Mouse (Mus musculus): ENCODE data around the gene March6. TPM values are rescaled to one million over a fixed set of nuclear protein-coding genes. Genes with fewer than 3 reads are reported as not detected.

Gene March6
- polyA plus RNA-seq, 1 experiment from 2014 or later, result 41.3 TPM

DNA sequence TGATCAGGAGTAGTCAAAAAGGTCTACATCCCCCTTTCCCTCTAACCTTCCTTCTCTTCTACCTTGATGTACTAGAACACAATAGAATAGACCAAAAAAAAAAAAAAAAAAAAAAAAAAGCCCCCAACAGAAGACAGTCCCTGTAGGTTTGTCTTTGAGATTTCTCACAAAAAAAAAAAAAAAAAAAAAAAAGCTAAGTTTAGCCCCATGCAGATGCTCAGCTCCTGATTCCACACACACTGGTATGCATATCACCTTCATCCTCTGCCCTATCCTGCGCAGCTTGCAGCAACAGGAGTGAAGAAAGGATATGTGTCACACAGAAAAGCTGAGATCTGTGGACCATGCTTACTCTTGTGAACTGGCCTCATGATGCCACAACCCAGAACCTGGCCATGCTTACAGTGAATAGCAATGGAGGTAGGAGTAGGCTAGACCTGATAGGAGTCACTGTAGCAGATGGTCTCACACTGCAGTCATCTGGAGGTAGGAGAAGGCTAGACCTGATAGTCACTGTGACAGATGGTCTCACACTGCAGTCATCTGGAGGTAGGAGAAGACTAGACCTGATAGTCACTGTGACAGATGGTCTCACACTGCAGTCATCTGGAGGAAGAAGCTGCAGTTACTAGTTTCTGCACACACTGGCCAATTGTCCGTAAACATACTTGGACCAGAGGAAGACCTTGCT, 1.6 kb upstream of the March6 start:
- 94% methylated on average over 2 of the region's 2 CpGs for WGBS

DNA sequence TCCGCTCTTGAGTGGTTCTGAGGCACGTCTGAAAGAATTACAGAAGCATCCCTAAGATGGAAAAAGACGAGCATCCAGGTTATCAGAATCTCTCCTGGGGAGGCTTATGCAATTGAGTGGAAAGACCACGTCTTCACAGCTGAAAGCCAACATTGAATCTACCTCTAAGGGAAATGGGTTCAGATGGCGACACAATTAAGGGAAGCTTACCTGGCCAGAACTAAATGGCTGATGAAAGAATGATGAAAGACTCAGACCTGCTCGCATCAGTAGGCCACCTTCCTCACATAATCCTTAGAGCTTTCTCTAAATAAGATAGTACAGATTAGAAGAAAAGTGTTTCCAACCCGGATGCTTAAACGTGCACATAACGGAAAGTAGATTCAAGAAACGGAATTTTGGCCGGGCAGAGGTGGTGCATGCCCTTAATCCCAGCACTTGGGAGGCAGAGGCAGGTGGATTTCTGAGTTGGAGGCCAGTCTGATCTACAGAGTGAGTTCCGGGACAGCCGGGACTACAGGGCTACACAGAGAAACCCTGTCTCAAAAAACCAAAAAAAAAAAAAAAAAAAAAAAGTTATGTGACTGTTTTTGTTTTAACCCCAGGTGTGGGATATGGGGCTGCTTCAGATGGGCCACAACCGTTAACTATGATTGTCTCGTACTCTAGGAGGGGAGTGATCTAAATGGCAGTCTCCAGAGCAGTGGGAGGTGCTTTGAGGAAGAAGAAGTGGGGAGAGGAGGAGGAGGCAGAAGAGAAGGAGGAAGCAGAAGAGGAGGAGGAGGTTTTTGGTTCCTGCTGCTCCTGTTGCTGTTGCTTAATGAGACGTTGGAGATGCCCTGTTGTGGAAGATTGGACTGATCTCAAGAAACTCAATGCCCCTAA, 835 bp upstream of the March6 start:
- peak overlapping the region; percentile 99 for H3K9ac ChIP-seq
- H3K4me1 ChIP-seq (replicated peaks), result peaks cover 12% of the 10 kb centered on the region
- H3K27ac ChIP-seq (ENCODE audit: poor library complexity, severe bottlenecking), result peak overlapping the region; percentile 97
- 0 out of 2 replicates have a peak, but pooled peaks cover 4% of the 10 kb centered on the region for H3K36me3 ChIP-seq
- H3K27me3 ChIP-seq (replicated peaks), result no peaks in the 10 kb centered on the region
- ATAC-seq (ENCODE audit: insufficient number of reproducible peaks, low FRiP score), result no peak
- 20% methylated on average over 16 of the region's 16 CpGs for WGBS
- H3K4me3 ChIP-seq, result peak overlapping the region; percentile 98
- H3K9me3 ChIP-seq (replicated peaks), result no peaks in the 10 kb centered on the region; the same call in 1 of the 2 replicates
- H3K4me2 ChIP-seq, result peak overlapping the region; percentile 92

More for the DNA sequence above, 1.6 kb upstream of the March6 start:
- no peak overlapping the region for H3K9ac ChIP-seq
- 0 out of 2 replicates have a peak overlapping the region, but pooled peaks have one; percentile 92 for H3K4me2 ChIP-seq
- no peak for ATAC-seq (ENCODE audit: insufficient number of reproducible peaks, low FRiP score)
- no peak overlapping the region for H3K4me3 ChIP-seq
- H3K4me1 ChIP-seq (replicated peaks), result peaks cover 12% of the 10 kb centered on the region
- H3K9me3 ChIP-seq (replicated peaks), result no peaks in the 10 kb centered on the region; the same call in 1 of the 2 replicates
- H3K27ac ChIP-seq (ENCODE audit: poor library complexity, severe bottlenecking), result no peak overlapping the region
- H3K36me3 ChIP-seq, result 0 out of 2 replicates have a peak, but pooled peaks cover under 1% of the 10 kb centered on the region
- no peaks in the 10 kb centered on the region for H3K27me3 ChIP-seq (replicated peaks)

DNA sequence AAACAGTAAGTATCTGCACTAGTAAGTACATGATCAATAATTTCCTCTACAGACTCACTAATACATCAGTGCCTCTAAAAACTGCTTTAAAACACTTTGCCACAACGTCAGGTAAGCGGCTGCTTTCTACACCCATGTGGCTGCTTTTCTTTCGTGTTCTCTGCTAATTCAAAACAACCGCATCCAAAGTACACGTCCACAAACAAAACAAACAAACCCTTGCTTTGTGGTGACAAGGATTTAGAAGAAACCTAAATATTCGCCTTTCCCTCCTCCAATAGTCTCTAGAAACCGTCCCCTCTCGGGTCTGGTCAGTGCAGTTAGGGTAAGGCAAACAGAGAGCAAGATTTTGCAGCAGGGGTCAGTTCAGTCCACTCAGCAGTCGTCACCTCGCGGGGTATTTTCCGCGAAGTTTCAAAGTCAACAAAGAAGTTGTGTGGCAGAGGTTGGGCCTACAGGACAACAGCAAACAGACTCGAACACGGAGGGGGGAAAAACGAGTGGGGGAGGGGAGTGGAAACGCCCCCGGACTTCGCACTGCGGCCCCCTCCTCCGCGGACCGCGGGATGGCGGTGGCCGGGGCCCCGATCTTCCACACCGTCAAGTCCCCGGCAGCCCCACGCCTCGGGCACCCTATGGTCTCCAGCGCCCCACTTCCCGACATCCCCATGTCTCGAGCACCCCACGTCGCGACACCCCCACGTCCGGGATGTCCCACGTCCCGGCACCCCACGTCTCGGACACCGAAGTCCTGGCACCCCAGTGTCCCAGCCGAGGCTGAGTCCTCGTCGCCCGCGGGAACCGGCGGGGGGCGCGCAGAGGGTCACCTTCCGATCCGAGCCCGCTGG, 818 bp downstream of the March6 start:
- Histone ChIP-seq H3K36me3 (0 out of 2 replicates have a peak, but pooled peaks cover 4% of the 10 kb centered on the region), H3K4me1 (replicated peaks) (peaks cover 9% of the 10 kb centered on the region), H3K4me3 (peak overlapping the region; percentile 98), H3K27ac (ENCODE audit: poor library complexity, severe bottlenecking) (peak overlapping the region; percentile 97), H3K4me2 (peak overlapping the region; percentile 92), H3K9ac (peak overlapping the region; percentile 99), H3K27me3 (replicated peaks) (no peaks in the 10 kb centered on the region), H3K9me3 (replicated peaks) (no peaks in the 10 kb centered on the region; the same call in 1 of the 2 replicates)
- WGBS, result under 1% methylated on average over 54 of the region's 56 CpGs
- ATAC-seq (ENCODE audit: insufficient number of reproducible peaks, low FRiP score), result peak; percentile 67

- no peak for ATAC-seq (ENCODE audit: insufficient number of reproducible peaks, low FRiP score)
- H3K4me1 ChIP-seq (replicated peaks), result peaks cover 15% of the 10 kb centered on the region
- H3K27ac ChIP-seq (ENCODE audit: poor library complexity, severe bottlenecking), result no peak overlapping the region
- peak overlapping the region; percentile 62; the same call in 1 of the 2 replicates for H3K9ac ChIP-seq
- H3K4me2 ChIP-seq, result peak overlapping the region; percentile 92
- H3K27me3 ChIP-seq (replicated peaks), result no peaks in the 10 kb centered on the region
- WGBS, result 45% methylated on average over 6 of the region's 6 CpGs
- H3K36me3 ChIP-seq, result 0 out of 2 replicates have a peak, but pooled peaks cover 4% of the 10 kb centered on the region
- no peaks in the 10 kb centered on the region; the same call in 1 of the 2 replicates for H3K9me3 ChIP-seq (replicated peaks)
- H3K4me3 ChIP-seq, result peak overlapping the region; percentile 98
Measured at GRCm38 (mm10) chr15:31529103-31529502, 1.8 kb downstream of the March6 start.

DNA sequence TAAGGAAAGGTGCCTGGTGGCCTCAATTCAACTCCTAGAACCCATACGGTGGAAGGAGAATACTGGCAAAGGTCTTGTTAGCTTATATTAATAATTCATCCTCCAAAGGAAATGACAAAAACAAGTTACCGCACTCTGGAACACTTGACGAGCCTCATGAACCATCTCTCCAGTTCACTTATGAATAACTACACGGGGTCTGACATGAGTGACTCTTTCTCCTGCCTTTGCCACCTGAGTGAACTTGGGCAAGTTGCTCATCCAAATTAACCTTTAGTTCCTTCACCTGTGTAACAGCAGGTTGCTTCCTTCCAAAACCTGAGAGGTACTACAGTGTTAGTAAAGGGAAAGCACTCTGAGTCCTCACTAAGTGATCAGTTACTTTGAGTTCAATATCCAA, 2.4 kb downstream of the March6 start:
- Histone ChIP-seq H3K27ac (ENCODE audit: poor library complexity, severe bottlenecking) (no peak overlapping the region), H3K4me3 (no peak overlapping the region), H3K27me3 (replicated peaks) (no peaks in the 10 kb centered on the region), H3K9me3 (replicated peaks) (no peaks in the 10 kb centered on the region; the same call in 1 of the 2 replicates), H3K9ac (no peak overlapping the region), H3K4me2 (no peak overlapping the region), H3K4me1 (replicated peaks) (peaks cover 20% of the 10 kb centered on the region), H3K36me3 (0 out of 2 replicates have a peak, but pooled peaks cover 4% of the 10 kb centered on the region)
- 92% methylated on average over 4 of the region's 4 CpGs for whole genome bisulfite sequencing
- ATAC-seq (ENCODE audit: insufficient number of reproducible peaks, low FRiP score), result no peak

- no peak overlapping the region for H3K9ac ChIP-seq
- 0 out of 2 replicates have a peak, but pooled peaks cover 4% of the 10 kb centered on the region for H3K36me3 ChIP-seq
- H3K4me3 ChIP-seq, result no peak overlapping the region
- H3K4me2 ChIP-seq, result no peak overlapping the region
- no peak overlapping the region for H3K27ac ChIP-seq (ENCODE audit: poor library complexity, severe bottlenecking)
- H3K9me3 ChIP-seq (replicated peaks), result no peaks in the 10 kb centered on the region; the same call in 1 of the 2 replicates
- WGBS, result 92% methylated on average over 1 of the region's 1 CpGs
- peaks cover 30% of the 10 kb centered on the region for H3K4me1 ChIP-seq (replicated peaks)
- no peak for ATAC-seq (ENCODE audit: insufficient number of reproducible peaks, low FRiP score)
- no peaks in the 10 kb centered on the region for H3K27me3 ChIP-seq (replicated peaks)
Measured at GRCm38 (mm10) chr15:31526463-31526862, 4.4 kb downstream of the March6 start.

DNA sequence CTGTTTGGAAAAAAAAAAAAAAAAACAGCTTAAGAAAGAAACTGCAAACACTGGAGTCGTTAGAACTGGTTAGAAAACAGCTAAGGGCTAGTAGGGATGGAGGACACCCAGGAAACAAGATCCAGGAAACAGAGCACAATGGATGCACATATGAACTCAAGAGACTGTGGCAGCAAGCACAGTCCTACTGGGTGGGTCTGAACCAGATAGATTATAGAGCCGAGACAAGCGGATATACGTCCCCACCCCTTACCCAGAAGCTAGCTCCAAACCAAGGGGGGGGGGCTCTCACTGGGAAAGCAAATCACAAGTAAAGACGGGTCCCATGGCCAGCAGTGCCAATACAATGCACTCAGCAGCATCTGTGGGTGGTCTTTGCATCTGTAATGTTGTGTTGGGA, 11.9 kb downstream of the March6 start:
- no peak overlapping the region for H3K9ac ChIP-seq
- ATAC-seq (ENCODE audit: insufficient number of reproducible peaks, low FRiP score), result no peak
- no peak overlapping the region for H3K4me3 ChIP-seq
- no peaks in the 10 kb centered on the region for H3K9me3 ChIP-seq (replicated peaks)
- H3K27ac ChIP-seq (ENCODE audit: poor library complexity, severe bottlenecking), result no peak overlapping the region
- 75% methylated on average over 5 of the region's 5 CpGs for WGBS
- H3K4me1 ChIP-seq (replicated peaks), result peaks cover 17% of the 10 kb centered on the region
- no peak overlapping the region for H3K4me2 ChIP-seq
- H3K36me3 ChIP-seq, result no peaks in the 10 kb centered on the region
- H3K27me3 ChIP-seq (replicated peaks), result no peaks in the 10 kb centered on the region

DNA sequence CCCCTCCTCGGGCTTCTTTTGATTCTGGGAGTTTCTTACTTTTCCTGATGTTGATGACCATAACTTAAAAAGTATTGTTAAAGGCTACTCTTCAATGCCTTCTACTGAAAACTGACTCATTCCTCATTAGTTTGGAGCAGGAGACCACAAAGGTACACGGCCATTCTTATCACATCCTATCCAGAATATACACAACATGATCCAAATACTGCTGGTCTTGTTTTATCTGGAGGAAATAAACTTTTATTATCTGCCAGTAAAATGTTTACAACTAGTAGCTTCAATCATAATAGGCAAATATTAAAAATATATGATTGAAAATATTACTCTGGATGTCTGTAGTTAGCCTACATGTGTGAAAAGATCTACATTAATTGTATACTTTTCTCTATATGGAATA, 12.5 kb downstream of the March6 start:
- no peak for ATAC-seq (ENCODE audit: insufficient number of reproducible peaks, low FRiP score)
- H3K4me3 ChIP-seq, result no peak overlapping the region
- no peak overlapping the region for H3K9ac ChIP-seq
- no peaks in the 10 kb centered on the region for H3K9me3 ChIP-seq (replicated peaks)
- no peaks in the 10 kb centered on the region for H3K36me3 ChIP-seq
- 78% methylated on average over 2 of the region's 2 CpGs for WGBS
- no peak overlapping the region for H3K27ac ChIP-seq (ENCODE audit: poor library complexity, severe bottlenecking)
- peaks cover 13% of the 10 kb centered on the region for H3K4me1 ChIP-seq (replicated peaks)
- no peak overlapping the region for H3K4me2 ChIP-seq
- no peaks in the 10 kb centered on the region for H3K27me3 ChIP-seq (replicated peaks)

DNA sequence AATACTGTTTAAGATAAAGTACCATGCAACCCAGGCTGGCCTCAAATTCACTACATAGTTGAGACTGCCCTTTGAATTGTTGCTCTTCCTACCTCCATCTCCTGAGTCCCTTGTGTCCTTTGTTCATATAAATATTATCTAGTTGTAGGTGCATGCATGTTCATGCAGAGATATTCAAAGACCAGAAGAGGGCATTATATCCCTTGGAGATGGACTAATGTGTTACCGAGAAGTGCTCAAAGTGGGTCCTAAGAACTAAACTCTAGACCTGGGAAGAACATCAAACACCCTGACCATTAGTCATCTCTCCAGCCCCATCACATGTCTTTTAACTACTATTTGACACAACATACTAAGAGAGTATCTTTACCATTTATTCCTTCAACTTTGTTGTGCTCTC, 13.7 kb downstream of the March6 start:
- H3K4me2 ChIP-seq, result no peak overlapping the region
- WGBS, result 79% methylated on average over 1 of the region's 1 CpGs
- ATAC-seq (ENCODE audit: insufficient number of reproducible peaks, low FRiP score), result no peak
- no peaks in the 10 kb centered on the region for H3K36me3 ChIP-seq
- no peak overlapping the region for H3K27ac ChIP-seq (ENCODE audit: poor library complexity, severe bottlenecking)
- no peaks in the 10 kb centered on the region for H3K27me3 ChIP-seq (replicated peaks)
- no peaks in the 10 kb centered on the region for H3K9me3 ChIP-seq (replicated peaks)
- no peak overlapping the region for H3K9ac ChIP-seq
- H3K4me1 ChIP-seq (replicated peaks), result 0 out of 2 replicates have a peak, but pooled peaks cover 3% of the 10 kb centered on the region
- H3K4me3 ChIP-seq, result no peak overlapping the region

DNA sequence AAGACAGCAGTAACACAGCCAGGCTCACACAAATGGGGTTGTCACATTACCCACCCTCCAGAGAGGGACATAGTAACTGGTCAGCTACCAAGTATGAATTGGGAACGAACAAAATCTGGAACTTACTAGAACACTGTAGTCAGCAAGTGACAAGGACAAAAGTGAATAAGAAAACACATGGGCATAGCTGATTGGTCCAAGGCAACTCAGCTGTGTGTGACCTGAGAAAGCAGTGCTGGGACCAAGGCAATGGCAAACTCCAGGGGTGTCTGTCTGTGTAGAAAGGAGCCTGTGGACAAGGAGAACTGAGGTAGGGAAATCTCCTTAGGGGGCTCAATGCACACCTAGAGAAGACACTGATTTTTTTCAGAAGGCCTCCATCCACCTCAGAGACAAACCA, 19.1 kb downstream of the March6 start:
- no peak for ATAC-seq (ENCODE audit: insufficient number of reproducible peaks, low FRiP score)
- no peak overlapping the region for H3K4me3 ChIP-seq
- no peaks in the 10 kb centered on the region for H3K9me3 ChIP-seq (replicated peaks)
- H3K36me3 ChIP-seq, result no peaks in the 10 kb centered on the region
- H3K27ac ChIP-seq (ENCODE audit: poor library complexity, severe bottlenecking), result no peak overlapping the region
- 91% methylated on average over 1 of the region's 1 CpGs for WGBS
- H3K4me2 ChIP-seq, result no peak overlapping the region
- H3K9ac ChIP-seq, result no peak overlapping the region
- peaks cover 21% of the 10 kb centered on the region for H3K4me1 ChIP-seq (replicated peaks)
- H3K27me3 ChIP-seq (replicated peaks), result no peaks in the 10 kb centered on the region
